Mouse (Mus musculus) neural tube, embryonic 12.5 days (tissue): ENCODE results near the gene Klhdc1. TPM values are rescaled to one million over a fixed set of nuclear protein-coding genes. Genes with fewer than 3 reads are reported as not detected.

ENCODE experiments used
- ATAC-seq: fragments of 200-750 bp; cut with Nextera tagmentation; 2 replicates; pipeline ENCODE4 v1.8.0; 2017; ENCODE audit warnings: low read depth, mild to moderate bottlenecking, moderate TSS enrichment, moderate library complexity; ENCODE audit not compliant: low FRiP score
- H3K27ac ChIP-seq: fragments of 300-500 bp; sonication (generic); 2 replicates; pipeline ENCODE4 v1.5.1; 2016
- H3K27me3 ChIP-seq: fragments of 300-500 bp; sonication (generic); replicated peaks from 2 replicates; pipeline ENCODE4 v1.6.1; 2016; ENCODE audit warnings: mild to moderate bottlenecking
- H3K36me3 ChIP-seq: fragments of 300-500 bp; sonication (generic); 2 replicates; pipeline ENCODE4 v1.6.1; 2016; ENCODE audit warnings: mild to moderate bottlenecking
- H3K4me1 ChIP-seq: fragments of 300-500 bp; sonication (generic); 2 replicates; pipeline ENCODE4 v1.6.1; 2016
- H3K4me2 ChIP-seq: fragments of 300-500 bp; sonication (generic); replicated peaks from 2 replicates; pipeline ENCODE4 v1.6.1; 2016; ENCODE audit warnings: mild to moderate bottlenecking
- H3K4me3 ChIP-seq: fragments of 300-500 bp; sonication (generic); 2 replicates; pipeline ENCODE4 v1.5.1; 2016
- H3K9ac ChIP-seq: fragments of 300-500 bp; sonication (generic); 2 replicates; pipeline ENCODE4 v1.6.1; 2016; ENCODE audit warnings: mild to moderate bottlenecking
- H3K9me3 ChIP-seq: fragments of 300-500 bp; sonication (generic); 2 replicates; pipeline ENCODE4 v1.6.1; 2016; ENCODE audit warnings: mild to moderate bottlenecking
- WGBS: fragments of 180-500 bp; shearing (Covaris S2); methylation state at CpG from one replicate; pipeline ENCODE4 v1.1.7; 2016; 5-methylcytosine and 5-hydroxymethylcytosine counted together
- polyA plus RNA-seq: library from polyadenylated mRNA; unstranded; fragments of >200 nt; fragmentation: Nextera tagmentation; extraction: Ambion mirVana; gene quantifications from 2 replicates; pipeline ENCODE4 v1.2.1, GENCODE M21; 2016

Gene Klhdc1
- polyA plus RNA-seq, 1 experiment from 2014 or later: 5.7 TPM

GRCm38 (mm10) chr12:69300391-69300790, 59.4 kb downstream of the Klhdc1 start:
- H3K27me3 ChIP-seq: no peaks in the 10 kb centered on the region
- no peak for ATAC-seq
- no peaks in the 10 kb centered on the region for H3K9me3 ChIP-seq
- 92% methylated on average over 2 of the region's 2 CpGs for WGBS
- H3K9ac ChIP-seq: no peak overlapping the region
- H3K4me3 ChIP-seq: no peak overlapping the region
- H3K27ac ChIP-seq: no peak overlapping the region
- H3K4me1 ChIP-seq: peaks cover 15% of the 10 kb centered on the region
- no peak overlapping the region for H3K4me2 ChIP-seq
- peaks cover 51% of the 10 kb centered on the region for H3K36me3 ChIP-seq

- peaks cover 15% of the 10 kb centered on the region for H3K4me1 ChIP-seq
- H3K9ac ChIP-seq: no peak overlapping the region
- no peaks in the 10 kb centered on the region for H3K9me3 ChIP-seq
- H3K27me3 ChIP-seq: no peaks in the 10 kb centered on the region
- 94% methylated on average over 12 of the region's 12 CpGs for WGBS
- no peak for ATAC-seq
- peaks cover 69% of the 10 kb centered on the region for H3K36me3 ChIP-seq
- H3K4me2 ChIP-seq: no peak overlapping the region
- H3K27ac ChIP-seq: no peak overlapping the region
- no peak overlapping the region for H3K4me3 ChIP-seq
Measured at GRCm38 (mm10) chr12:69302171-69302570, 61.2 kb downstream of the Klhdc1 start.

DNA sequence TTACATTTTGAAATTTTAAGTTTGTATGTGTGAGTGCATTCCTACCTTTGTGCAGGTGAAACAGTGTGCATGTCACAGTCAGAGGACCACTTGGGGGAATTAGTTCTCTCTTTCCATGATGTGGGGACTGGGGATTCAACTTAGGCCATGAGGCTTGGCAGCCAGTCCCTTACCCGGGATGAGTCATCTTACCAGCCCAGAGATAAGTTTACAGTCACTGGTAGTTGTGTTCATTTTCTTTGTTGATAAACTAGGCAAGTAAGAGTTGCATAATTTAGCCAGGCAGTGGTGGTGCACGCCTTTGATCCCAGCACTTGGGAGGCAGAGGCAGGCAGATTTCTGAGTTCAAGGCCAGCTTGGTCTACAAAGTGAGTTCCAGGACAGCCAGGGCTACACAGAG, 63.1 kb downstream of the Klhdc1 start:
- 96% methylated on average over 2 of the region's 2 CpGs for WGBS
- H3K36me3 ChIP-seq: peaks cover 87% of the 10 kb centered on the region

DNA sequence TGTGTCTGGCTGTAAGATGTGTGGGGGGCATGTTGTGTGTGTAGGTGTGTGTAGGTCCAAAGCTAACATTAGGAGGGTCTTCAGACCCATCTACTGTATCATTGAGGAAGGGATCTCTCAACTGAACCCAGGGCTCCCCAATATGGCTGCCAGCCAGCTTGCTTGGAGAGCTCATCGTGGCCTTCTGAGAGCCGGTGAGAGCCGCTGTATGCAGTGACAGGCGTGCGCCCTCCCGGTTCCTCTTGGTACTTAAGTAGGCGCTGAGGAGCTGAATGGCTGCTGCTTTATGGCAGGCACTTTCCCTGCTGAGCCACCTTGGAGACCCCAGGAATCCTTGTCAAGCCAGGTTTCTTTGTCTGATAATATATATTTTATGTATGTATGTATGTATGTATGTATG, 65.4 kb downstream of the Klhdc1 start:
- Histone ChIP-seq H3K4me2 (no peak overlapping the region), H3K36me3 (peaks cover 93% of the 10 kb centered on the region), H3K27ac (no peak overlapping the region), H3K9me3 (no peaks in the 10 kb centered on the region), H3K27me3 (no peaks in the 10 kb centered on the region), H3K4me1 (no peaks in the 10 kb centered on the region), H3K4me3 (no peak overlapping the region), H3K9ac (no peak overlapping the region)
- ATAC-seq: no peak
- 93% methylated on average over 7 of the region's 7 CpGs for WGBS

More for the DNA sequence above, 63.1 kb downstream of the Klhdc1 start:
- Histone ChIP-seq H3K27me3 (no peaks in the 10 kb centered on the region), H3K4me3 (no peak overlapping the region), H3K9ac (no peak overlapping the region), H3K4me1 (peaks cover 4% of the 10 kb centered on the region; the same call in 1 of the 2 replicates), H3K9me3 (no peaks in the 10 kb centered on the region), H3K4me2 (no peak overlapping the region), H3K27ac (no peak overlapping the region)
- no peak for ATAC-seq

DNA sequence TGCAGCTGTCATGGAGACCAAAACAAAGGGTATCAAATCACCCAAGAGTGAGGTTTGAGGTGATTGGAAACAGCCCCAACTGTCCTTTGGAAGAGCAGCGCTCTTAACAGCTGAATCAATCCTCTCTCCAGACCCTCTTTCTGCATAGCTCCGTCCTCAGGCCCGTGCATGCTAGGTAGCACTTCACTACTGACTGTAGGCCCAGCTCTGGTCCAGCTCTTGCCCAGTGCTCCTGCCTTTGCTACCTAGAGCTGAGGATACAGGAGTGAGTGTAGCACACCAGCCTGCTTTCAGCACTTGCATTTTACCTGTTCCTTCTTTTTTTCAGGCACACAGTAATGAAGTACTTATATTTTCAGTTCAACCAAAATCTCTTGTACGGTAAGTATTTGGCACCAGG, 68.7 kb downstream of the Klhdc1 start:
- Histone ChIP-seq H3K4me1 (no peaks in the 10 kb centered on the region), H3K9me3 (no peaks in the 10 kb centered on the region), H3K27me3 (no peaks in the 10 kb centered on the region), H3K36me3 (peaks cover 86% of the 10 kb centered on the region), H3K4me3 (no peak overlapping the region), H3K4me2 (no peak overlapping the region), H3K27ac (no peak overlapping the region), H3K9ac (no peak overlapping the region)
- WGBS: 93% methylated on average over 4 of the region's 4 CpGs
- ATAC-seq: no peak

- Histone ChIP-seq H3K4me2 (no peak overlapping the region), H3K27me3 (no peaks in the 10 kb centered on the region), H3K9ac (no peak overlapping the region), H3K4me1 (no peaks in the 10 kb centered on the region), H3K4me3 (no peak overlapping the region), H3K36me3 (peaks cover 68% of the 10 kb centered on the region), H3K9me3 (no peaks in the 10 kb centered on the region), H3K27ac (no peak overlapping the region)
- no peak for ATAC-seq
Measured at GRCm38 (mm10) chr12:69318431-69318830, 77.5 kb downstream of the Klhdc1 start.

- no peak overlapping the region for H3K4me3 ChIP-seq
- no peaks in the 10 kb centered on the region for H3K9me3 ChIP-seq
- H3K36me3 ChIP-seq: peaks cover 45% of the 10 kb centered on the region
- no peak for ATAC-seq
- no peak overlapping the region for H3K27ac ChIP-seq
- 90% methylated on average over 3 of the region's 3 CpGs for WGBS
- H3K9ac ChIP-seq: no peak overlapping the region
- H3K27me3 ChIP-seq: no peaks in the 10 kb centered on the region
- H3K4me1 ChIP-seq: no peaks in the 10 kb centered on the region
- H3K4me2 ChIP-seq: no peak overlapping the region
Measured at GRCm38 (mm10) chr12:69331187-69331586, 90.2 kb downstream of the Klhdc1 start.

GRCm38 (mm10) chr12:69332147-69332546, 91.2 kb downstream of the Klhdc1 start:
- Histone ChIP-seq H3K27ac (no peak overlapping the region), H3K4me3 (no peak overlapping the region), H3K4me2 (no peak overlapping the region), H3K27me3 (no peaks in the 10 kb centered on the region), H3K9me3 (no peaks in the 10 kb centered on the region), H3K36me3 (peaks cover 50% of the 10 kb centered on the region), H3K4me1 (no peaks in the 10 kb centered on the region), H3K9ac (no peak overlapping the region)
- no peak for ATAC-seq
- 96% methylated on average over 1 of the region's 1 CpGs for WGBS

DNA sequence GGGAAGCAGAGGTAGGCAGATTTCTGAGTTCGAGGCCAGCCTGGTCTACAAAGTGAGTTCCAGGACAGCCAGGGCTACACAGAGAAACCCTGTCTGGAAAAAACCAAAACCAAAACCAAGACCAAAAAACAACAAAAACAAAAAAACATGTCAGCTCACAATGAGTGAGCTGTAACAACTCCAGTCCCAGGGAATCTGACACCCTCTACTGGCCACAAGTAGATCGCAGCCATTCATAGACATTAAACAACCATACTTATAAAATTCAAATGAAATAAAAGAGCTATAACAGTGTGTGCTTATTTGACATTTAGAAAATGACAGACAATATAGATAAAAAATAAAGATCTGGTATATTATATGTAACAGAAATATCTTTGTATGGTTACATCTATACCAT, 92.6 kb downstream of the Klhdc1 start:
- Histone ChIP-seq H3K27me3 (no peaks in the 10 kb centered on the region), H3K4me1 (no peaks in the 10 kb centered on the region), H3K27ac (no peak overlapping the region), H3K4me2 (no peak overlapping the region), H3K9me3 (no peaks in the 10 kb centered on the region), H3K36me3 (peaks cover 53% of the 10 kb centered on the region), H3K4me3 (no peak overlapping the region), H3K9ac (no peak overlapping the region)
- 89% methylated on average over 2 of the region's 2 CpGs for WGBS
- no peak for ATAC-seq

Other genes with a start within 250 kb of the Klhdc1 start
- gene Rps29, start 82.0 kb upstream of the Klhdc1 start, polyA plus RNA-seq: 1,233 and 1,267 TPM in 2 replicates
- 13.8 and 17.4 TPM in 2 replicates for gene Lrr1, start 72.4 kb upstream of the Klhdc1 start, polyA plus RNA-seq
- 443 and 444 TPM in 2 replicates for gene Rpl36al, start 57.1 kb upstream of the Klhdc1 start, polyA plus RNA-seq
- 50.7 and 51.2 TPM in 2 replicates for gene Mgat2, start 57.0 kb upstream of the Klhdc1 start, polyA plus RNA-seq
- 26.6 and 27.6 TPM in 2 replicates for gene Gm49383, start 44.1 kb upstream of the Klhdc1 start, polyA plus RNA-seq
- gene Dnaaf2, start 42.7 kb upstream of the Klhdc1 start, polyA plus RNA-seq: 11.7 and 12.1 TPM in 2 replicates
- gene Gm49384, start 36.9 kb upstream of the Klhdc1 start, polyA plus RNA-seq: 21.0 and 22.7 TPM in 2 replicates
- gene Pole2, start 13.0 kb upstream of the Klhdc1 start, polyA plus RNA-seq: 14.0 and 15.6 TPM in 2 replicates
- gene Klhdc2, start 55.5 kb downstream of the Klhdc1 start, polyA plus RNA-seq: 286 TPM in 2 replicates
- 89.2 and 96.3 TPM in 2 replicates for gene Nemf, start 116.0 kb downstream of the Klhdc1 start, polyA plus RNA-seq
- 57.6 and 60.3 TPM in 2 replicates for gene Arf6, start 131.0 kb downstream of the Klhdc1 start, polyA plus RNA-seq
- 2.0 and 2.4 TPM in 2 replicates for gene Gm9887, start 131.3 kb downstream of the Klhdc1 start, polyA plus RNA-seq